Mouse (Mus musculus) hindbrain, postnatal 0 days (tissue): ENCODE results near the gene Alox12e. TPM values are rescaled to one million over a fixed set of nuclear protein-coding genes. Genes with fewer than 3 reads are reported as not detected.

Experiments used
- ATAC-seq: fragments of 200-750 bp; cut with Nextera tagmentation; 2 replicates; pipeline ENCODE4 v1.8.0; 2017; ENCODE audit warnings: mild to moderate bottlenecking, moderate TSS enrichment, moderate library complexity
- DNase-seq: peaks from one replicate; pipeline ENCODE4 v3.0.0-alpha.2; 2015; ENCODE audit warnings: low spot score
- H3K27ac ChIP-seq: fragments of 300-500 bp; sonication (generic); 2 replicates; pipeline ENCODE4 v1.5.1; 2014; ENCODE audit warnings: mild to moderate bottlenecking
- H3K27me3 ChIP-seq: fragments of 300-500 bp; sonication (generic); 2 replicates; pipeline ENCODE4 v1.6.1; 2014; ENCODE audit warnings: low read length, mixed read lengths; ENCODE audit not compliant: insufficient read depth
- H3K36me3 ChIP-seq: fragments of 300-500 bp; sonication (generic); 2 replicates; pipeline ENCODE4 v1.6.1; 2014; ENCODE audit warnings: low read length, mixed read lengths; ENCODE audit not compliant: insufficient read depth
- H3K4me1 ChIP-seq: fragments of 300-500 bp; sonication (generic); 2 replicates; pipeline ENCODE4 v1.6.1; 2014; ENCODE audit warnings: antibody characterized with exemption, low read length, mixed read lengths; ENCODE audit not compliant: insufficient read depth
- H3K4me2 ChIP-seq: fragments of 300-500 bp; sonication (generic); 2 replicates; pipeline ENCODE4 v1.6.1; 2014; ENCODE audit warnings: low read depth, mild to moderate bottlenecking, low read length, moderate library complexity, mixed read lengths
- H3K4me3 ChIP-seq: fragments of 300-500 bp; sonication (generic); 2 replicates; pipeline ENCODE4 v1.5.1; 2014; ENCODE audit warnings: low read length
- H3K9ac ChIP-seq: fragments of 300-500 bp; sonication (generic); replicated peaks from 2 replicates; pipeline ENCODE4 v1.6.1; 2014; ENCODE audit warnings: mild to moderate bottlenecking, low read length, moderate library complexity, mixed read lengths
- H3K9me3 ChIP-seq: fragments of 300-500 bp; sonication (generic); 2 replicates; pipeline ENCODE4 v1.6.1; 2016; ENCODE audit warnings: low read length, mixed read lengths
- CTCF ChIP-seq: IDR thresholded peaks from 2 replicates; pipeline ENCODE4 v1.5.1; 2016; ENCODE audit warnings: antibody characterized with exemption, control low read depth, low read depth
- WGBS: fragments of 180-500 bp; shearing (Covaris S2); extraction: QIAGEN DNeasy Blood & Tissue Kit; methylation state at CpG from one replicate; pipeline ENCODE4 v1.1.7; 2014; 5-methylcytosine and 5-hydroxymethylcytosine counted together
- polyA plus RNA-seq: library from polyadenylated mRNA; unstranded; fragments of >200 nt; fragmentation: Nextera tagmentation; extraction: Ambion mirVana; gene quantifications from 2 replicates; pipeline ENCODE4 v1.2.1, GENCODE M21; 2015
- total RNA-seq: library from RNA; depleted of rRNA; stranded (reverse); fragments of >200 nt; gene quantifications from 2 replicates; pipeline ENCODE4 v1.2.3, GENCODE M21; 2014

The Alox12e gene
- total and polyA plus RNA-seq, 2 experiments from 2014 or later, result 0.09 TPM; not detected in 1

DNA sequence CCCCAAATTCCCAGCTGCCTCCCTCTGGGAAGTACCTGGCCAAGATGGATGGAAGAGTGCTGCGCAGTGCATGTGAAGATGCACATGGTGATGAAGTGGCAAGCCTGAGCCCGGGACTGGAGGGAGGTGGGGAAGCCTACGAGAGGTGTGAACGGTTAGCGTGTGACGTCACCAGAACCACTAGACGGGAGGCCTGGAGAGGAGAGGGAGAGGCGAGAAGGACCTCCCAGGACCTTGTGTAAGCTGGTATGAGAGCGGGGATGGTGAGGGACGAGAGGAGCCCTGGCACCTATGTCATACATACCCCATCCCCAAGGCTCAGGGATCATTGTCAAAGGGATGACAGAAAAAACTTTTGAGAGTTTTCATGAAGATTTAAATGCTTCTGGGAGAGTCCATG is 22.6 kb upstream of the Alox12e start:
- Histone ChIP-seq H3K9me3 (no peaks in the 10 kb centered on the region), H3K4me3 (no peak overlapping the region), H3K4me1 (no peaks in the 10 kb centered on the region), H3K4me2 (no peak overlapping the region), H3K36me3 (no peaks in the 10 kb centered on the region), H3K27me3 (no peaks in the 10 kb centered on the region), H3K27ac (no peak overlapping the region), H3K9ac (no peak overlapping the region)
- ATAC-seq, result no peak
- DNase-seq, result no peak
- no peak for TF ChIP-seq CTCF
- 88% methylated on average over 10 of the region's 10 CpGs for WGBS

DNA sequence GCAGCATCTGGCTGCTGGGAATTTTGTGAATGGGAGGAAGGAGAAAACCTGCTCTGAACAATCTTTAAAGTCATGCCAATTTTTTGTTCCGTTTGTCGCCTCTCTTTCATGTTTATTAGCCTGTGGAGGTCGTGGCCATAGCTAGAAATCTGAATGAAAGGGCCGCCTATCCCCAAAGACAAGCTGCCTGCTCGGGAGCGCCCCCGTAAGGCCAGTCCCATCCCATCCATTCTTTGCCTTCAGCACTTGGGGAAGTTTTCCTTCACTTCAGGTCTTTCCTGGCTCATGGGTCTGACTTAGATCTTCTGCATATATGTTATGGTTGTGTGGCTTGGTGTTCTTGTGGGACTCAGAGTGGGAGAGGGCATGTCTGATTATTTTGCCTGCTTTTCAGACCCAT is 17.1 kb upstream of the Alox12e start:
- WGBS, result 28% methylated on average over 7 of the region's 7 CpGs
- Histone ChIP-seq H3K4me3 (no peak overlapping the region), H3K9ac (no peak overlapping the region), H3K27me3 (no peaks in the 10 kb centered on the region), H3K4me1 (no peaks in the 10 kb centered on the region), H3K27ac (no peak overlapping the region), H3K4me2 (no peak overlapping the region), H3K36me3 (no peaks in the 10 kb centered on the region), H3K9me3 (no peaks in the 10 kb centered on the region)
- DNase-seq (no peak), ATAC-seq (no peak)
- peak; percentile 13; the same call in 1 of the 2 replicates for TF ChIP-seq CTCF

DNA sequence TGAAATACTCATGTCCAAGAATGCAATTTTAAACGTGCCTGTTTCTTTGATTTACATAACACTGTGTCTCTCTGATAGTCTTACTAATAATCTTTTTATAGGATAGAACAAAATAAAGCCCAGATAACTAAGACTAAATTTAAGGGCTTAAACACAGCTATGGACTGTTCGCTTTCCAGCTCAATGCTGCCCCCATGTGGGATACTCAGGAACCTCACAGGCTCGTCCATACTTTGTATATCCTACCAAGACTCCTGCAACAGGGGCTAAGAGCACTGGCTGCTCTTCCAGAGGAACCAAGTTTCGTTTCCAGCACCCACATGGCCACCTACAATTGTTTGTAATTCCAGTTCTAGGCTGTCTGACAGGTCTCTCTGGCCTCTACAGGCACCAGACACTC is 12.0 kb upstream of the Alox12e start:
- TF ChIP-seq CTCF, result peak; percentile 79
- DNase-seq (peak; percentile 77), ATAC-seq (peak; percentile 58; the same call in 1 of the 2 replicates)
- H3K4me3 ChIP-seq, result no peak overlapping the region
- H3K9ac ChIP-seq, result no peak overlapping the region
- 37% methylated on average over 4 of the region's 4 CpGs for WGBS
- no peaks in the 10 kb centered on the region for H3K36me3 ChIP-seq
- no peaks in the 10 kb centered on the region for H3K9me3 ChIP-seq
- no peaks in the 10 kb centered on the region for H3K27me3 ChIP-seq
- H3K27ac ChIP-seq, result no peak overlapping the region
- no peak overlapping the region for H3K4me2 ChIP-seq
- H3K4me1 ChIP-seq, result no peaks in the 10 kb centered on the region

DNA sequence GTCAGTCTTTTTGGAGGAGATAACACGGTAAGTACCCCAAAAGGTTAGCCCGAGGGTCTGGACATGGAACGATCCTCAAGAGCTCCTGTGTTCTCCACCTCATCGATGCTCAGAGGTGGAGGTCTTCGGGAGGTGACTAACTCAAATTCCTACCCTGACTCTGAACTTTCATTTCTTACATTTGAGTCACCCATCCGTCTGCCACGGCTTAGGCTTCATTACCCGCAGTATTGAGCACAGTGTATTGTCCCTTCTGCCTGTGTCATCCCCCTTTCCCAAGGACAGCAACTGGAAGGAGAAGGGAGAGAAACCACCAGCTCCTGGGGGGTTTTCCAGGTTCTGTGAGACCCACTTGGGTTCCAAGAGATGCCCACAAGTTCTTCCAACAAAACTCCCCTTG is 2.3 kb upstream of the Alox12e start:
- Histone ChIP-seq H3K4me2 (no peak overlapping the region), H3K27ac (no peak overlapping the region), H3K9me3 (no peaks in the 10 kb centered on the region), H3K27me3 (peaks cover 22% of the 10 kb centered on the region), H3K36me3 (no peaks in the 10 kb centered on the region), H3K4me3 (no peak overlapping the region), H3K9ac (no peak overlapping the region), H3K4me1 (no peaks in the 10 kb centered on the region)
- WGBS, result 84% methylated on average over 8 of the region's 8 CpGs
- no peak for DNase-seq
- no peak for TF ChIP-seq CTCF
- no peak for ATAC-seq

DNA sequence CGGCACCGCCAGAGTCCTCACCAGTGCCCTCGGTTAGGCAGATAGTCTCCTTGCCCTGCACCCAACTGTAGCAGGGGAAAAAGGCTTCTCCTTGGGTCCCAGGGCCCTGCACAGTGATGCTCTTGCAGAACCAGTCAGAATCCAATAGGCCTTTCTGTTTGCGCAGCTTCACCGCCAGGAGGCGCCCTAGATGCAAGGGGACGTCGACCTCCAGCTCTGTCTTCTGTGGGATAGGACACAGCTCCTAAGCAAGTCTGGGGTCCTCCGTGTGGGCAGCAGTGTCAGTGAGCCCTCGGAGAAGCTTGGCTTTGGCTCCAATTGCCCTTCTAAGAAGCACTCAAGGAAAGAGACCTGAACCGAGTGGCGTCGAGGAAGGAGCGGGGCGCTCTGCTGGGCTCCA is 764 bp downstream of the Alox12e start:
- Histone ChIP-seq H3K9me3 (no peaks in the 10 kb centered on the region), H3K27ac (no peak overlapping the region), H3K4me2 (peak overlapping the region; percentile 25), H3K4me3 (0 out of 2 replicates have a peak overlapping the region, but pooled peaks have one; percentile 7), H3K4me1 (no peaks in the 10 kb centered on the region), H3K9ac (no peak overlapping the region), H3K27me3 (peaks cover 22% of the 10 kb centered on the region), H3K36me3 (no peaks in the 10 kb centered on the region)
- ATAC-seq (no peak), DNase-seq (peak; percentile 64)
- under 1% methylated on average over 14 of the region's 15 CpGs for WGBS
- TF ChIP-seq CTCF, result peak; percentile 77

DNA sequence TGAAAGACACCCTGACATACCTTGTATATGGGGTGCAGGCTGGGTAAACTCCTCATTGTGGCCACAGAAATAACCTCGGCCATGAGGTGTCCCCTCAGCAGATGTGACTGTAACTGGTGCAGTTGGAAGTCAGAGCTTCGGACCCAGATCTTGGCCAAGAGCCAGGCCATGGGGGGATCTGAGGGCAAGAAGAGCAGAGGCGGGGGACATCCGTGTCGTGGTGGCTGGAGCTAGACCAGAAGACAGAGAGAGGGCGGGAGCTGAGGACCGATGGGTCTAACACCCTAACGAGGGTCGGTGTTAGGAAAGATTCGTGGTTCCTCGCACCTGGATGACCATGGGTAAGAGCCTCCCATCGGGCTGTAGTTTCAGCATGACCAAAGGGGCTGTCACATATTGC is 2.8 kb downstream of the Alox12e start:
- TF ChIP-seq CTCF, result no peak
- no peak overlapping the region for H3K27ac ChIP-seq
- H3K36me3 ChIP-seq, result no peaks in the 10 kb centered on the region
- 72% methylated on average over 12 of the region's 12 CpGs for WGBS
- H3K27me3 ChIP-seq, result peaks cover 22% of the 10 kb centered on the region
- no peaks in the 10 kb centered on the region for H3K9me3 ChIP-seq
- no peak for DNase-seq
- no peak overlapping the region for H3K4me3 ChIP-seq
- no peak overlapping the region for H3K4me2 ChIP-seq
- no peak overlapping the region for H3K9ac ChIP-seq
- no peak for ATAC-seq
- H3K4me1 ChIP-seq, result no peaks in the 10 kb centered on the region

DNA sequence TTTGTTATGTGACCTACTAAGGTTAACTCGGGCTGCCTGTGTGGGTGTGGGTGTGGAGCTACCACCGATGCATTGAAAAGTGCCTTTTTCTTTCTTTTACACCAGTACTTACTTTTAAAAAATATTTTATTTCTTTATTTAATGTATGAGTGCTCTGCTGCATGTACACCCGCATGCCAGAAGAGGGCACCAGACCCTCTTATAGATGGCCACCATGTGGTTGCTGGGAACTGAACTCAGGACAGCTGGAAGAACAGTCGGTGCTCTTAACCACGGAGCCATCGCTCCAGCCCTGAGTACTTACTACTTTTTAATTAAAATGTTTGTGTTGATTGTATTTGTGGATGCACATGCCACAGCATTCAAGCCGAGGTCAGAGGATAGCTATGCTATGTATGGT is 8.6 kb downstream of the Alox12e start:
- Histone ChIP-seq H3K4me1 (no peaks in the 10 kb centered on the region), H3K27me3 (no peaks in the 10 kb centered on the region), H3K36me3 (no peaks in the 10 kb centered on the region), H3K4me3 (no peak overlapping the region), H3K9ac (no peak overlapping the region), H3K27ac (no peak overlapping the region), H3K4me2 (no peak overlapping the region), H3K9me3 (no peaks in the 10 kb centered on the region)
- DNase-seq (no peak), ATAC-seq (no peak)
- 43% methylated on average over 7 of the region's 7 CpGs for WGBS
- TF ChIP-seq CTCF, result peak; percentile 53
